Mouse (Mus musculus): ENCODE measurements around the gene Zfyve27. TPM values are rescaled to one million over a fixed set of nuclear protein-coding genes. Genes with fewer than 3 reads are reported as not detected.

Zfyve27 gene
- polyA plus RNA-seq, 1 experiment = 24.0 TPM

GRCm38 (mm10) chr19:42209976-42210375, 46.2 kb downstream of the Zfyve27 start:
- no peak overlapping the region for H3K4me3 ChIP-seq (ENCODE audit: low read depth, low read length)
- H3K36me3 ChIP-seq (ENCODE audit: control insufficient read depth, insufficient read depth, low read length) = no peaks in the 10 kb centered on the region
- H3K27ac ChIP-seq (ENCODE audit: insufficient read depth, low read depth, low read length) = no peak overlapping the region
- peaks cover 2% of the 10 kb centered on the region; the same call in 1 of the 2 replicates for H3K27me3 ChIP-seq (ENCODE audit: control insufficient read depth, insufficient read depth, low read length)
- WGBS = 21% methylated on average over 6 of the region's 6 CpGs
- H3K4me1 ChIP-seq (ENCODE audit: control insufficient read depth, insufficient read depth, insufficient read length, low read length) = peaks cover 8% of the 10 kb centered on the region; the same call in 1 of the 2 replicates
- TF ChIP-seq POLR2A (IDR thresholded peaks at IDR 0.05; ENCODE audit: low read depth, low read length) (no peak), CTCF (IDR thresholded peaks at IDR 0.05; ENCODE audit: extremely low read depth, insufficient read length, insufficient replicate concordance, low read depth, low read length) (no peak)

- Histone ChIP-seq H3K4me3 (ENCODE audit: low read depth, low read length) (no peak overlapping the region), H3K27ac (ENCODE audit: insufficient read depth, low read depth, low read length) (no peak overlapping the region), H3K27me3 (ENCODE audit: control insufficient read depth, insufficient read depth, low read length) (peaks cover 2% of the 10 kb centered on the region; the same call in 1 of the 2 replicates), H3K36me3 (ENCODE audit: control insufficient read depth, insufficient read depth, low read length) (no peaks in the 10 kb centered on the region), H3K4me1 (ENCODE audit: control insufficient read depth, insufficient read depth, insufficient read length, low read length) (peaks cover 18% of the 10 kb centered on the region)
- 38% methylated on average over 8 of the region's 8 CpGs for WGBS
- TF ChIP-seq CTCF (IDR thresholded peaks at IDR 0.05; ENCODE audit: extremely low read depth, insufficient read length, insufficient replicate concordance, low read depth, low read length) (no peak), POLR2A (IDR thresholded peaks at IDR 0.05; ENCODE audit: low read depth, low read length) (no peak)
Observed at GRCm38 (mm10) chr19:42211936-42212335, 48.2 kb downstream of the Zfyve27 start.

- H3K27ac ChIP-seq (ENCODE audit: insufficient read depth, low read depth, low read length) = no peak overlapping the region
- no peaks in the 10 kb centered on the region for H3K36me3 ChIP-seq (ENCODE audit: control insufficient read depth, insufficient read depth, low read length)
- peaks cover 17% of the 10 kb centered on the region for H3K4me1 ChIP-seq (ENCODE audit: control insufficient read depth, insufficient read depth, insufficient read length, low read length)
- TF ChIP-seq POLR2A (IDR thresholded peaks at IDR 0.05; ENCODE audit: low read depth, low read length) (no peak), CTCF (IDR thresholded peaks at IDR 0.05; ENCODE audit: extremely low read depth, insufficient read length, insufficient replicate concordance, low read depth, low read length) (no peak)
- no peak overlapping the region for H3K4me3 ChIP-seq (ENCODE audit: low read depth, low read length)
- 43% methylated on average over 2 of the region's 2 CpGs for WGBS
- peaks cover 2% of the 10 kb centered on the region; the same call in 1 of the 2 replicates for H3K27me3 ChIP-seq (ENCODE audit: control insufficient read depth, insufficient read depth, low read length)
Observed at GRCm38 (mm10) chr19:42214601-42215000, 50.9 kb downstream of the Zfyve27 start.

GRCm38 (mm10) chr19:42216699-42217373, 53.1 kb downstream of the Zfyve27 start:
- no peak overlapping the region for H3K27ac ChIP-seq (ENCODE audit: insufficient read depth, low read depth, low read length)
- no peak overlapping the region for H3K4me3 ChIP-seq (ENCODE audit: low read depth, low read length)
- H3K36me3 ChIP-seq (ENCODE audit: control insufficient read depth, insufficient read depth, low read length) = no peaks in the 10 kb centered on the region
- H3K27me3 ChIP-seq (ENCODE audit: control insufficient read depth, insufficient read depth, low read length) = no peaks in the 10 kb centered on the region
- TF ChIP-seq POLR2A (IDR thresholded peaks at IDR 0.05; ENCODE audit: low read depth, low read length) (no peak), CTCF (IDR thresholded peaks at IDR 0.05; ENCODE audit: extremely low read depth, insufficient read length, insufficient replicate concordance, low read depth, low read length) (no peak)
- WGBS = 40% methylated on average over 7 of the region's 7 CpGs
- H3K4me1 ChIP-seq (ENCODE audit: control insufficient read depth, insufficient read depth, insufficient read length, low read length) = peaks cover 11% of the 10 kb centered on the region

GRCm38 (mm10) chr19:42217374-42217763, 53.6 kb downstream of the Zfyve27 start:
- Histone ChIP-seq H3K27ac (ENCODE audit: insufficient read depth, low read depth, low read length) (no peak overlapping the region), H3K4me3 (ENCODE audit: low read depth, low read length) (no peak overlapping the region), H3K4me1 (ENCODE audit: control insufficient read depth, insufficient read depth, insufficient read length, low read length) (peaks cover 11% of the 10 kb centered on the region), H3K36me3 (ENCODE audit: control insufficient read depth, insufficient read depth, low read length) (no peaks in the 10 kb centered on the region), H3K27me3 (ENCODE audit: control insufficient read depth, insufficient read depth, low read length) (no peaks in the 10 kb centered on the region)
- TF ChIP-seq POLR2A (IDR thresholded peaks at IDR 0.05; ENCODE audit: low read depth, low read length) (no peak), CTCF (IDR thresholded peaks at IDR 0.05; ENCODE audit: extremely low read depth, insufficient read length, insufficient replicate concordance, low read depth, low read length) (peak; percentile 73; the same call in 1 of the 2 replicates)
- 13% methylated on average over 2 of the region's 2 CpGs for WGBS

- no peaks in the 10 kb centered on the region for H3K36me3 ChIP-seq (ENCODE audit: control insufficient read depth, insufficient read depth, low read length)
- 79% methylated on average over 10 of the region's 10 CpGs for WGBS
- H3K27me3 ChIP-seq (ENCODE audit: control insufficient read depth, insufficient read depth, low read length) = no peaks in the 10 kb centered on the region
- peaks cover 14% of the 10 kb centered on the region; the same call in 1 of the 2 replicates for H3K4me1 ChIP-seq (ENCODE audit: control insufficient read depth, insufficient read depth, insufficient read length, low read length)
- no peak overlapping the region for H3K4me3 ChIP-seq (ENCODE audit: low read depth, low read length)
- no peak overlapping the region for H3K27ac ChIP-seq (ENCODE audit: insufficient read depth, low read depth, low read length)
- TF ChIP-seq POLR2A (IDR thresholded peaks at IDR 0.05; ENCODE audit: low read depth, low read length) (no peak), CTCF (IDR thresholded peaks at IDR 0.05; ENCODE audit: extremely low read depth, insufficient read length, insufficient replicate concordance, low read depth, low read length) (no peak)
Observed at GRCm38 (mm10) chr19:42226451-42226850, 62.7 kb downstream of the Zfyve27 start.

- no peak for TF ChIP-seq POLR2A (IDR thresholded peaks at IDR 0.05; ENCODE audit: low read depth, low read length)
- no peak for TF ChIP-seq CTCF (IDR thresholded peaks at IDR 0.05; ENCODE audit: extremely low read depth, insufficient read length, insufficient replicate concordance, low read depth, low read length)
- no peak overlapping the region for H3K27ac ChIP-seq (ENCODE audit: insufficient read depth, low read depth, low read length)
- no peak overlapping the region for H3K4me3 ChIP-seq (ENCODE audit: low read depth, low read length)
- no peaks in the 10 kb centered on the region for H3K36me3 ChIP-seq (ENCODE audit: control insufficient read depth, insufficient read depth, low read length)
- peaks cover 15% of the 10 kb centered on the region; the same call in 1 of the 2 replicates for H3K4me1 ChIP-seq (ENCODE audit: control insufficient read depth, insufficient read depth, insufficient read length, low read length)
- WGBS = 67% methylated on average over 17 of the region's 17 CpGs
- no peaks in the 10 kb centered on the region for H3K27me3 ChIP-seq (ENCODE audit: control insufficient read depth, insufficient read depth, low read length)
Observed at GRCm38 (mm10) chr19:42229499-42230287, 65.9 kb downstream of the Zfyve27 start.
